Mouse (Mus musculus): ENCODE measurements around the gene Olfr156. TPM values are rescaled to one million over a fixed set of nuclear protein-coding genes. Genes with fewer than 3 reads are reported as not detected.

Gene Olfr156
- polyA plus RNA-seq, 1 experiment from 2014 or later: 0.16 TPM

DNA sequence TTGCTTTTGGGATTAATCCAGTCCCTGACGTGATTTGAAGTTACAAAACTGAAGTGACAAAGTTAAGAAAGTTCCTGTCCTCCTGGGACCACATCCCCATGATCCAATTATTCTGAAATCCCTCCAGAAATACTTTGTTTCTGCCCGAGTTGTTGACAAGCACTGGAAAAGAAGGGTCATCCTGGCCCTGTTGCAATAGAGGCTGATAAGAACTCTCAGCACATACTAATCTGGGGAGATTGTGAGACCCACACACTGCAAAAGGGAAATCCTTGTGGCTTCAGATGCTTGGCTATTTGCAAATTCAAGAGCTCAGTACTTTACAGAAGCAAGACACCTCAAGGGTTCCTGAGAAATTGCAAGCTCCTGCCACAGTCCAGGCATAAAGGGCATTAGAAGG is 51.4 kb downstream of the Olfr156 start:
- DNase-seq (ENCODE audit: low spot score) (no peak), ATAC-seq (ENCODE audit: insufficient number of reproducible peaks, low FRiP score, low TSS enrichment, low read depth) (no peak)
- Histone ChIP-seq H3K4me3 (ENCODE audit: low read depth, low read length) (no peak overlapping the region), H3K9ac (ENCODE audit: low read length) (no peak overlapping the region), H3K27ac (replicated peaks; ENCODE audit: low read depth, low read length) (no peak overlapping the region), H3K9me3 (ENCODE audit: control insufficient read depth, low read length) (no peaks in the 10 kb centered on the region), H3K4me2 (ENCODE audit: low read depth, severe bottlenecking) (no peak overlapping the region), H3K4me1 (ENCODE audit: control insufficient read depth, insufficient read depth, low read length) (no peaks in the 10 kb centered on the region), H3K27me3 (ENCODE audit: control insufficient read depth, insufficient read depth, low read length) (no peaks in the 10 kb centered on the region), H3K36me3 (ENCODE audit: control insufficient read depth, insufficient read depth, low read length) (no peaks in the 10 kb centered on the region)
- WGBS: 58% methylated on average over 2 of the region's 2 CpGs

DNA sequence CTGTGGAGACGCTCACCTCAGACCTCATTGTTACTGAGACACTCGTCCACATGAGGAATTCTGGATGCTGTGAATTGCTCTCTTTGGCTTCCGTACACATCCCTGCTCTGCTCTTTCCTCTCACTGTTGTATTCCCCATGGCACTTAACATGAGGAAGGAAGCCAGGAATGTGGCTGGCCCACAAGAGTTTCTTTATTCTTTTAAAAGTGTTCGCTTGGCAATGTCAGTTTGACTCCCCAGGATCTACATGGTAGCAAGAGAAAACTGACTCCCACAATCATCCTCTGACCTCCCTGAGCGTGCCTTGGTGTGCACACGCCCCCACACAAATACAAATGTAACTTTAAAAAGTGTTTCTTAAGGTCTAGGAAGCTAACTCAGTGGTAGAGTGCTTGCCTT is 52.1 kb downstream of the Olfr156 start:
- WGBS: 73% methylated on average over 6 of the region's 6 CpGs
- Histone ChIP-seq H3K9me3 (ENCODE audit: control insufficient read depth, low read length) (no peaks in the 10 kb centered on the region), H3K4me1 (ENCODE audit: control insufficient read depth, insufficient read depth, low read length) (no peaks in the 10 kb centered on the region), H3K9ac (ENCODE audit: low read length) (no peak overlapping the region), H3K36me3 (ENCODE audit: control insufficient read depth, insufficient read depth, low read length) (no peaks in the 10 kb centered on the region), H3K4me2 (ENCODE audit: low read depth, severe bottlenecking) (no peak overlapping the region), H3K4me3 (ENCODE audit: low read depth, low read length) (no peak overlapping the region), H3K27me3 (ENCODE audit: control insufficient read depth, insufficient read depth, low read length) (no peaks in the 10 kb centered on the region), H3K27ac (replicated peaks; ENCODE audit: low read depth, low read length) (no peak overlapping the region)
- DNase-seq (ENCODE audit: low spot score): no peak
- ATAC-seq (ENCODE audit: insufficient number of reproducible peaks, low FRiP score, low TSS enrichment, low read depth): no peak

DNA sequence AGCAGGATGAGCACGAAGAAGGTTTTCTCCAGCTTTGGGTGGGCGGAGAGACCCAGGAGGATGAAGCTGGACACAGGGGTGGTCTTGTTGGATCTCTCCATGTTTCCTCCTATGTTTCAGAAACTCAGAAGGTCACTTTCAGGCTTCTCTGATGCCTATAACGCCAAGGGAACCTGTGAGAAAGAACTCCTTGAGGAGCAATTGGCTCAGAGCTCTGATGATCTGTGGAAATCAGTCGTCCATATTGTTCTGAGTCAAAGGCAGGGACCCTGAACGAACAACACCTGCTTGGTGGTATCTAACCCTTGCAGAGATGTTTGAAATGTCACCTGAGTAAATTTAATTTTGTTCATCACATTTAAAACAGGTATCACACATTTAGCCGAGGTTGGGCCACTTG is 52.8 kb downstream of the Olfr156 start, which contains the start of gene Olfr159:
Gene Olfr159 (minus strand): TSS at position 101 of the 400 bp plus-strand sequence.
- Histone ChIP-seq H3K4me1 (ENCODE audit: control insufficient read depth, insufficient read depth, low read length) (no peaks in the 10 kb centered on the region), H3K27ac (replicated peaks; ENCODE audit: low read depth, low read length) (no peak within 1 kb of the TSS), H3K27me3 (ENCODE audit: control insufficient read depth, insufficient read depth, low read length) (no peaks in the 10 kb centered on the region), H3K4me2 (ENCODE audit: low read depth, severe bottlenecking) (no peak within 1 kb of the TSS), H3K9ac (ENCODE audit: low read length) (no peak within 1 kb of the TSS), H3K9me3 (ENCODE audit: control insufficient read depth, low read length) (no peaks in the 10 kb centered on the region), H3K4me3 (ENCODE audit: low read depth, low read length) (no peak within 1 kb of the TSS), H3K36me3 (ENCODE audit: control insufficient read depth, insufficient read depth, low read length) (no peaks in the 10 kb centered on the region)
- no peak for DNase-seq (ENCODE audit: low spot score)
- ATAC-seq (ENCODE audit: insufficient number of reproducible peaks, low FRiP score, low TSS enrichment, low read depth): no peak
- 81% methylated on average over 6 of the region's 6 CpGs for WGBS

Other genes starting within 250 kb of the Olfr156 start
- gene Rgp1, start 245.2 kb downstream of the Olfr156 start, polyA plus RNA-seq (2014; fragmentation: Nextera tagmentation; extraction: Ambion mirVana): 32.6 and 34.1 TPM in 2 replicates
- gene Gba2, start 245.0 kb downstream of the Olfr156 start, polyA plus RNA-seq (2014; fragmentation: Nextera tagmentation; extraction: Ambion mirVana): 20.7 and 20.8 TPM in 2 replicates
- 2.3 TPM in 1 of 2 replicates, not detected in the other for gene Msmp, start 239.4 kb downstream of the Olfr156 start, polyA plus RNA-seq (2014; fragmentation: Nextera tagmentation; extraction: Ambion mirVana)
- gene Npr2, start 192.0 kb downstream of the Olfr156 start, polyA plus RNA-seq (2014; fragmentation: Nextera tagmentation; extraction: Ambion mirVana): 7.9 and 8.1 TPM in 2 replicates
- gene Spag8, start 170.3 kb downstream of the Olfr156 start, polyA plus RNA-seq (2014; fragmentation: Nextera tagmentation; extraction: Ambion mirVana): 0.89 and 1.1 TPM in 2 replicates
- gene Hint2, start 167.4 kb downstream of the Olfr156 start, polyA plus RNA-seq (2014; fragmentation: Nextera tagmentation; extraction: Ambion mirVana): 71.4 and 73.9 TPM in 2 replicates
- 2.7 and 2.8 TPM in 2 replicates for gene Tmem8b, start 154.9 kb downstream of the Olfr156 start, polyA plus RNA-seq (2014; fragmentation: Nextera tagmentation; extraction: Ambion mirVana)
- 2.6 and 3.0 TPM in 2 replicates for gene Fam221b, start 154.8 kb downstream of the Olfr156 start, polyA plus RNA-seq (2014; fragmentation: Nextera tagmentation; extraction: Ambion mirVana)
- gene Olfr70, start 123.1 kb downstream of the Olfr156 start, polyA plus RNA-seq (2014; fragmentation: Nextera tagmentation; extraction: Ambion mirVana): not detected in 2 replicates
- not detected in 2 replicates for gene Olfr71, start 113.6 kb downstream of the Olfr156 start, polyA plus RNA-seq (2014; fragmentation: Nextera tagmentation; extraction: Ambion mirVana)
- gene Hrct1, start 96.7 kb downstream of the Olfr156 start, polyA plus RNA-seq (2014; fragmentation: Nextera tagmentation; extraction: Ambion mirVana): 0.29 TPM in 1 of 2 replicates, not detected in the other
- 0.20 and 0.27 TPM in 2 replicates for gene Spaar, start 93.9 kb downstream of the Olfr156 start, polyA plus RNA-seq (2014; fragmentation: Nextera tagmentation; extraction: Ambion mirVana)
- not detected in 2 replicates for gene Olfr159, start 52.9 kb downstream of the Olfr156 start, polyA plus RNA-seq (2014; fragmentation: Nextera tagmentation; extraction: Ambion mirVana)
- not detected in 2 replicates for gene Olfr157, start 16.3 kb upstream of the Olfr156 start, polyA plus RNA-seq (2014; fragmentation: Nextera tagmentation; extraction: Ambion mirVana)
- gene Olfr155, start 27.7 kb upstream of the Olfr156 start, polyA plus RNA-seq (2014; fragmentation: Nextera tagmentation; extraction: Ambion mirVana): not detected in 2 replicates
- gene Reck, start 51.6 kb upstream of the Olfr156 start, polyA plus RNA-seq (2014; fragmentation: Nextera tagmentation; extraction: Ambion mirVana): 25.7 and 26.1 TPM in 2 replicates
- 70.4 and 75.2 TPM in 2 replicates for gene Glipr2, start 133.5 kb upstream of the Olfr156 start, polyA plus RNA-seq (2014; fragmentation: Nextera tagmentation; extraction: Ambion mirVana)
- not detected in 2 replicates for gene Ccin, start 159.6 kb upstream of the Olfr156 start, polyA plus RNA-seq (2014; fragmentation: Nextera tagmentation; extraction: Ambion mirVana)
- 251 and 264 TPM in 2 replicates for gene Clta, start 180.6 kb upstream of the Olfr156 start, polyA plus RNA-seq (2014; fragmentation: Nextera tagmentation; extraction: Ambion mirVana)

Data from limb, embryonic 11.5 days (tissue).